Mouse (Mus musculus) hindbrain, embryonic 14.5 days (tissue): ENCODE results near the gene Kdm2b. TPM values are rescaled to one million over a fixed set of nuclear protein-coding genes. Genes with fewer than 3 reads are reported as not detected.
A peak's percentile ranks its signal among the peaks of the same experiment; 100 is the strongest.

Experiments used
- ATAC-seq: fragments of 200-750 bp; cut with Nextera tagmentation; 2 replicates; pipeline ENCODE4 v1.8.0; 2017; ENCODE audit warnings: moderate number of reproducible peaks, mild to moderate bottlenecking, moderate TSS enrichment, moderate library complexity; ENCODE audit not compliant: low FRiP score
- DNase-seq: peaks from one replicate; pipeline ENCODE4 v3.0.0-alpha.2; 2015; ENCODE audit warnings: low spot score
- H3K27ac ChIP-seq: fragments of 300-500 bp; sonication (generic); 2 replicates; pipeline ENCODE4 v1.5.1; 2014; ENCODE audit warnings: mild to moderate bottlenecking, moderate library complexity
- H3K27me3 ChIP-seq: fragments of 300-500 bp; sonication (generic); 2 replicates; pipeline ENCODE4 v1.6.1; 2014; ENCODE audit warnings: mild to moderate bottlenecking, low read length, mixed read lengths; ENCODE audit not compliant: control insufficient read depth, insufficient read depth
- H3K36me3 ChIP-seq: fragments of 300-500 bp; sonication (generic); replicated peaks from 2 replicates; pipeline ENCODE4 v1.6.1; 2014; ENCODE audit not compliant: control insufficient read depth, insufficient read depth
- H3K4me1 ChIP-seq: fragments of 300-500 bp; sonication (generic); replicated peaks from 2 replicates; pipeline ENCODE4 v1.6.1; 2014; ENCODE audit warnings: antibody characterized with exemption, low read length, mixed read lengths; ENCODE audit not compliant: control insufficient read depth, insufficient read depth
- H3K4me2 ChIP-seq: fragments of 300-500 bp; sonication (generic); replicated peaks from 2 replicates; pipeline ENCODE4 v1.6.1; 2014; ENCODE audit warnings: mild to moderate bottlenecking, moderate library complexity
- H3K4me3 ChIP-seq: fragments of 300-500 bp; sonication (generic); replicated peaks from 2 replicates; pipeline ENCODE4 v1.5.1; 2014; ENCODE audit warnings: mild to moderate bottlenecking, low read length
- H3K9ac ChIP-seq: fragments of 300-500 bp; sonication (generic); 2 replicates; pipeline ENCODE4 v1.6.1; 2014
- H3K9me3 ChIP-seq: fragments of 300-500 bp; sonication (generic); 2 replicates; pipeline ENCODE4 v1.6.1; 2016; ENCODE audit warnings: low read length; ENCODE audit not compliant: control insufficient read depth
- WGBS: fragments of 180-500 bp; shearing (Covaris S2); extraction: QIAGEN DNeasy Blood & Tissue Kit; methylation state at CpG from one replicate; pipeline ENCODE4 v1.1.7; 2014; 5-methylcytosine and 5-hydroxymethylcytosine counted together
- polyA plus RNA-seq: library from polyadenylated mRNA; unstranded; fragments of >200 nt; fragmentation: Nextera tagmentation; extraction: Ambion mirVana; gene quantifications from 2 replicates; pipeline ENCODE4 v1.2.1, GENCODE M21; 2014

Kdm2b gene
- polyA plus RNA-seq, 1 experiment from 2014 or later: 87.1 TPM

GRCm38 (mm10) chr5:123014753-123015701, 25.4 kb upstream of the Kdm2b start, which contains the start of gene Orai1:
Gene Orai1 (plus strand): TSS chr5:123015074.
- Histone ChIP-seq H3K27me3 (no peaks in the 10 kb centered on the region), H3K4me1 (peaks cover 26% of the 10 kb centered on the region), H3K4me3 (peak within 1 kb of the TSS; percentile 72), H3K36me3 (no peaks in the 10 kb centered on the region), H3K4me2 (peak within 1 kb of the TSS; percentile 53), H3K9ac (peak within 1 kb of the TSS; percentile 81), H3K9me3 (no peaks in the 10 kb centered on the region), H3K27ac (peak within 1 kb of the TSS; percentile 85)
- WGBS: under 1% methylated on average over 95 of the region's 106 CpGs
- ATAC-seq (peak; percentile 94), DNase-seq (peak; percentile 94)

DNA sequence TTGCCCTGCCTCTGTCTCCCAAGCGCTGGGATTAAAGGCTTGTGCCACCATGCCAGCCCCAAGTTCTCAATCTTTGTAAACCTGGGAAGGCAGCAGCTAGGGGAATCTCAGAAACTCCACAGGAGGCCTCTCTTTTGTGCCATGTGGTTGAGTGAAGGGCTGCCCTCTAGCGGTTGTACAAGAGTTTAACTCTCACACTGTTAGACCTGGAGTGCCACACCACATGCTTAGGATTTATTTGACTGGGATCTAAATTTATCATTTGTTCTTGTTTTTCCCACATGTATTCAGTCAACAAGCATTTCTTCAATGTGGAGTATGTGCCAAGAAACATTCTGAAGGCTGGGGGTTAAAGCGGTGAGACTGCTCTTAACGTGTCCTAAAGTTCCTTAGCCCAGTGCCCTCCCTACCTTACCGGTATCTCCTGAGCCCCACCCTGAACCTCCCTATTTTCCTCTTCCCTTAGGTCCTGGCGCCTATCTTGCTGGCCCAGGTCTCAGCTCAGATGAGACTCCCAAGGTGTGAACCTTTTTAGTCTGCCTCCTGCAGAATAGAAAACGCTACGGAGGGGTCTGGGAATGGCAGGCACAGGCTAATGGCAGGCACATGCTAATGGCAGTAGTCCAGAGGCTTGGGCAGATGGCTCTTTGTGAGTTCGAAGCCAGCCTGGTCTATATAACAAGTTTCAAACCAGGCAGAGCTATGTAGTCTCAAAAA, 24.1 kb upstream of the Kdm2b start:
- H3K9me3 ChIP-seq: no peaks in the 10 kb centered on the region
- 61% methylated on average over 9 of the region's 9 CpGs for WGBS
- H3K4me2 ChIP-seq: no peak overlapping the region
- H3K36me3 ChIP-seq: no peaks in the 10 kb centered on the region
- ATAC-seq (no peak), DNase-seq (peak; percentile 74)
- peaks cover 20% of the 10 kb centered on the region for H3K4me1 ChIP-seq
- no peaks in the 10 kb centered on the region for H3K27me3 ChIP-seq
- H3K4me3 ChIP-seq: no peak overlapping the region
- no peak overlapping the region for H3K27ac ChIP-seq
- H3K9ac ChIP-seq: no peak overlapping the region

GRCm38 (mm10) chr5:123011705-123012104, 22.1 kb upstream of the Kdm2b start:
- Histone ChIP-seq H3K4me2 (no peak overlapping the region), H3K9ac (no peak overlapping the region), H3K27ac (no peak overlapping the region), H3K36me3 (no peaks in the 10 kb centered on the region), H3K9me3 (no peaks in the 10 kb centered on the region), H3K27me3 (no peaks in the 10 kb centered on the region), H3K4me3 (no peak overlapping the region), H3K4me1 (peaks cover 13% of the 10 kb centered on the region; the same call in 1 of the 2 replicates)
- ATAC-seq: no peak
- WGBS: 96% methylated on average over 9 of the region's 9 CpGs
- no peak for DNase-seq

DNA sequence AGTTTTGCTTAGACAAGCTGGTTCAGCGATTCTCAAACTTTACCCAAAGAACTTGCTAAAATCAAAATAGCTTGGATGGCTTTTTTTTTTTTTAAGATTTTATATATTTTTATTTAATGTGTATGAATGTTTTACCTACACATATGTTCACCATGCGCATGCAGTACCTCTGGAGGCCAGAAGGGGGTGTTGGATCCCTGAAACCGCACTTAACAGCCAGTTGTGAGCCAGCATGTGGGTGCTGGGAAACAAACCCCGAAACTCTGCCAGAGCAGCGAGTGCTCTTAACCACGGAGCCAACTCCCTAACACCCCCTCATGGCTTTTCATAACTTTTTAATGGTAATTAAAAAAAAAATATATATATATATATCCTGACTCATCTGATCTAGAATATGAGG, 21.2 kb upstream of the Kdm2b start:
- WGBS: 89% methylated on average over 6 of the region's 6 CpGs
- H3K27me3 ChIP-seq: no peaks in the 10 kb centered on the region
- no peaks in the 10 kb centered on the region for H3K36me3 ChIP-seq
- no peaks in the 10 kb centered on the region for H3K9me3 ChIP-seq
- H3K4me2 ChIP-seq: no peak overlapping the region
- H3K4me3 ChIP-seq: no peak overlapping the region
- DNase-seq (no peak), ATAC-seq (no peak)
- H3K9ac ChIP-seq: no peak overlapping the region
- peaks cover 5% of the 10 kb centered on the region; the same call in 1 of the 2 replicates for H3K4me1 ChIP-seq
- no peak overlapping the region for H3K27ac ChIP-seq

DNA sequence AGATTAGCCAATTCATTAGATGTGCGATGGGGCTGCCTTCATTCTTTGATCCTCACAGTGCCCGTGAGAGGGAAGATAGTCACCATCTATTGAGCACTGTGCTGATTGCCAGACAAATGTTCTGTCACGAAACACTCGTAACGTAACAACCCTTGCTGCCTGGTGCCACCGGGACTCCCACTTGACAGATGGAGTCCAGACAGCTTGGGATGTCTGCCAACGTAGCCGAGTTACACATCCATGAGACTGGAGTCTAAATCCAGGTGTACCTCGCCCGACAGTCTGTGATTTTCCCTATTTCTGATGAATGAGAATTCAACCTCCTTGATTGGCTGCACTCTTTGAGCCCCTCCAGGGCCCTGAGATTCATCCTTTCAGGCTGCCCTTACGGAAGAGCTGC, 20.2 kb upstream of the Kdm2b start:
- H3K4me1 ChIP-seq: peaks cover 3% of the 10 kb centered on the region; the same call in 1 of the 2 replicates
- WGBS: 55% methylated on average over 11 of the region's 11 CpGs
- no peak for DNase-seq

GRCm38 (mm10) chr5:123008877-123009493, 19.4 kb upstream of the Kdm2b start:
- Histone ChIP-seq H3K27me3 (no peaks in the 10 kb centered on the region), H3K4me1 (no peaks in the 10 kb centered on the region), H3K9me3 (no peaks in the 10 kb centered on the region), H3K4me2 (no peak overlapping the region), H3K36me3 (no peaks in the 10 kb centered on the region), H3K9ac (no peak overlapping the region), H3K27ac (no peak overlapping the region), H3K4me3 (no peak overlapping the region)
- WGBS: 81% methylated on average over 7 of the region's 7 CpGs
- DNase-seq: no peak
- no peak for ATAC-seq

More for the DNA sequence above, 20.2 kb upstream of the Kdm2b start:
- ATAC-seq: no peak
- no peak overlapping the region for H3K4me2 ChIP-seq
- no peaks in the 10 kb centered on the region for H3K27me3 ChIP-seq
- no peak overlapping the region for H3K4me3 ChIP-seq
- no peaks in the 10 kb centered on the region for H3K9me3 ChIP-seq
- H3K27ac ChIP-seq: no peak overlapping the region
- no peaks in the 10 kb centered on the region for H3K36me3 ChIP-seq
- no peak overlapping the region for H3K9ac ChIP-seq

GRCm38 (mm10) chr5:123005716-123006592, 16.3 kb upstream of the Kdm2b start:
- Histone ChIP-seq H3K4me1 (no peaks in the 10 kb centered on the region), H3K27me3 (no peaks in the 10 kb centered on the region), H3K27ac (peak overlapping the region; percentile 79), H3K9ac (0 out of 2 replicates have a peak overlapping the region, but pooled peaks have one; percentile 10), H3K36me3 (no peaks in the 10 kb centered on the region), H3K9me3 (no peaks in the 10 kb centered on the region), H3K4me2 (peak overlapping the region; percentile 15; the same call in 1 of the 2 replicates), H3K4me3 (no peak overlapping the region)
- DNase-seq: no peak
- no peak for ATAC-seq
- WGBS: 58% methylated on average over 19 of the region's 19 CpGs

- no peak overlapping the region for H3K4me2 ChIP-seq
- no peaks in the 10 kb centered on the region for H3K36me3 ChIP-seq
- no peaks in the 10 kb centered on the region for H3K27me3 ChIP-seq
- H3K4me1 ChIP-seq: no peaks in the 10 kb centered on the region
- H3K4me3 ChIP-seq: no peak overlapping the region
- 65% methylated on average over 1 of the region's 1 CpGs for WGBS
- DNase-seq: no peak
- ATAC-seq: no peak
- H3K9me3 ChIP-seq: no peaks in the 10 kb centered on the region
- no peak overlapping the region for H3K9ac ChIP-seq
- no peak overlapping the region for H3K27ac ChIP-seq
These were observed 11.3 kb upstream of the Kdm2b start for GRCm38 (mm10) chr5:123000901-123001300.
